Mouse (Mus musculus) neural tube, embryonic 15.5 days (tissue): ENCODE data around the gene Gtf3c4. TPM values are rescaled to one million over a fixed set of nuclear protein-coding genes. Genes with fewer than 3 reads are reported as not detected.

Source experiments
- polyA plus RNA-seq: library from polyadenylated mRNA; unstranded; fragments of >200 nt; fragmentation: Nextera tagmentation; extraction: Ambion mirVana; gene quantifications from 2 replicates; pipeline ENCODE4 v1.2.1, GENCODE M21; 2015

Gene Gtf3c4
- polyA plus RNA-seq, 1 experiment from 2014 or later = 14.4 TPM

Other genes with a start within 250 kb of the Gtf3c4 start
- 0.87 TPM in 1 of 2 replicates, not detected in the other for gene Gfi1b, start 218.4 kb downstream of the Gtf3c4 start, polyA plus RNA-seq
- gene Tsc1, start 199.1 kb downstream of the Gtf3c4 start, polyA plus RNA-seq = 29.8 and 33.3 TPM in 2 replicates
- gene Spaca9, start 140.6 kb downstream of the Gtf3c4 start, polyA plus RNA-seq = 1.5 TPM in 2 replicates
- gene Ak8, start 140.2 kb downstream of the Gtf3c4 start, polyA plus RNA-seq = 1.7 and 1.8 TPM in 2 replicates
- gene Ddx31, start within 50 bp of the Gtf3c4 start, polyA plus RNA-seq = 11.0 and 12.3 TPM in 2 replicates
- gene Barhl1, start 76.3 kb upstream of the Gtf3c4 start, polyA plus RNA-seq = 4.5 and 7.5 TPM in 2 replicates
- gene Cfap77, start 214.7 kb upstream of the Gtf3c4 start, polyA plus RNA-seq = 0.47 and 0.49 TPM in 2 replicates
- gene Ttf1, start 219.9 kb upstream of the Gtf3c4 start, polyA plus RNA-seq = 5.7 and 8.0 TPM in 2 replicates